Mouse (Mus musculus): ENCODE measurements around the gene Arhgef19.

GRCm38 (mm10) chr4:141274485-141275341 is 35.4 kb downstream of the Arhgef19 start:
- TF ChIP-seq CTCF (IDR thresholded peaks at IDR 0.05; ENCODE audit: extremely low read depth, insufficient read depth, low read length) = no peak
- TF ChIP-seq POLR2A (IDR thresholded peaks at IDR 0.05; ENCODE audit: extremely low read depth, insufficient read depth, low read length) = no peak
